ENCODE assay signal across 8 mouse cellular contexts in the genomic region with DNA sequence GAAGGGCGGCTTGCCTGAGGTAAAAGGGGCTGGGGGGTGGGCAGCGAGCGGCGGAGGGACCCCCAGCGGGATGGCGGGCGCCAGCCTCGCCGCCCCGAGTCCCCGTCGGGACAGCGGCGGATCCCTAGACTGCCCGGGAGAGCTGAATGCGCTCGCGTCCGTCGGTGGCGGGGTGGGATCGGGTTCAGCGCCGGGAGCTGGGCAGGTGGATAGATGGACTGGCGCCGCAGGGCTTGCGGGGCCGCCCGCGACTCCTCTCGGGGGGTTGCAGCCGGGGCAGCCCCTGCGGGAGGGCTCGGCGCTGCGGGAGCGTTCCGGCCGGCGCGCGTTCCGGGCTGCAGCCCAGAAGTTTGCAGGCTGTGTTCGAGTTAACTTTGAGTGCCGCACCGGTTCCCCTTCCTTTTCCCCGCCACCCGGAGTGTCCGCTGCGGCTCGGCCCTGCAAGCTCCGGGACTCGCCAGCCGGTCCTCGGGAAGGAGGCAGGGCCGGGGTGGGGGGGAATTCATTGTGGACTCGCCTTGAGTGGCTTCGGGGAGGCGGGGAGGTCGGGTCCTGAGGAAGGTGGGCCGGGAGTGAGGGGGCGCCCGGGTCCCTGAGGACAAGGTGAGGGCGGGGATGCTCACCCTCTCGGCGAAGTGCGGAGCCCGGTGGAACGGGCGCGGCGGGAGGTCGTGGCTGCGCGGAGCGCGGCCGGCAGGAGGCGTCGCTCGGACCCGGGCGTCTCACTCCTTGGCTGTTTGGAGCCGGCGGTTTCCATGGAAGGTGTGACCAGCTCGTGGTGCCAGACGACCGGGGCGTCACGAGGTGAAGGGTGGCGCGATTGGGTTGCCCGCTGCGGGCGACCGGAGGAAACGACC. TPM values are rescaled to one million over a fixed set of nuclear protein-coding genes. Genes with fewer than 3 reads are reported as not detected.
DNase-seq lines count a peak whose midpoint lies in the region; ATAC-seq lines count a peak whose summit lies in the region.

No protein-coding gene starts in this region.

- peak overlapping the region; percentile 73 for H3K4me2 ChIP-seq in embryonic facial prominence, embryonic 12.5 days (replicated peaks)
- peak overlapping the region; percentile 78 for H3K4me2 ChIP-seq in limb, embryonic 13.5 days (replicated peaks)
- H3K4me2 ChIP-seq in midbrain, embryonic 14.5 days (ENCODE audit: low read length), result peak overlapping the region; percentile 80

- under 1% methylated on average over 84 of the region's 97 CpGs for WGBS in embryonic facial prominence, embryonic 12.5 days
- under 1% methylated on average over 84 of the region's 97 CpGs for WGBS in limb, embryonic 13.5 days
- WGBS in midbrain, embryonic 14.5 days, result under 1% methylated on average over 95 of the region's 97 CpGs

- no peaks in the 10 kb centered on the region for H3K36me3 ChIP-seq in erythroblast, embryonic 14.5 days (ENCODE audit: control insufficient read depth)
- peaks cover 3% of the 10 kb centered on the region; the same call in 1 of the 2 replicates for H3K36me3 ChIP-seq in embryonic facial prominence, embryonic 12.5 days
- H3K36me3 ChIP-seq in limb, embryonic 13.5 days, result peaks cover 11% of the 10 kb centered on the region; the same call in 1 of the 2 replicates
- H3K36me3 ChIP-seq in midbrain, embryonic 14.5 days (ENCODE audit: control insufficient read depth, insufficient read depth, low read length), result 0 out of 2 replicates have a peak, but pooled peaks cover 4% of the 10 kb centered on the region

- H3K27me3 ChIP-seq in erythroblast, embryonic 14.5 days (ENCODE audit: control insufficient read depth), result peaks cover 30% of the 10 kb centered on the region
- H3K27me3 ChIP-seq in embryonic facial prominence, embryonic 12.5 days, result no peaks in the 10 kb centered on the region
- H3K27me3 ChIP-seq in limb, embryonic 13.5 days, result no peaks in the 10 kb centered on the region
- H3K27me3 ChIP-seq in midbrain, embryonic 14.5 days (ENCODE audit: control insufficient read depth, insufficient read depth, low read length), result no peaks in the 10 kb centered on the region

- peak overlapping the region; percentile 89 for H3K9ac ChIP-seq in embryonic facial prominence, embryonic 12.5 days
- peak overlapping the region; percentile 92 for H3K9ac ChIP-seq in limb, embryonic 13.5 days
- peak overlapping the region; percentile 90 for H3K9ac ChIP-seq in midbrain, embryonic 14.5 days (replicated peaks; ENCODE audit: low read length)

- peak; percentile 61 to 66 for DNase-seq in heart, adult 9 months (ENCODE audit: low spot score in 2 of 2)
- DNase-seq in kidney, adult 9 months, result peak; percentile 74
- peak; percentile 82 for DNase-seq in midbrain, embryonic 14.5 days
- peak; percentile 49 for DNase-seq in spleen, adult 12 weeks (ENCODE audit: low spot score)

- peak overlapping the region; percentile 97 for H3K27ac ChIP-seq in embryonic facial prominence, embryonic 12.5 days
- H3K27ac ChIP-seq in limb, embryonic 13.5 days, result peak overlapping the region; percentile 94
- H3K27ac ChIP-seq in midbrain, embryonic 14.5 days (replicated peaks; ENCODE audit: low read depth, low read length), result peak overlapping the region; percentile 99

- no peaks in the 10 kb centered on the region for H3K9me3 ChIP-seq in erythroblast, embryonic 14.5 days (ENCODE audit: control insufficient read depth, low read length)
- H3K9me3 ChIP-seq in embryonic facial prominence, embryonic 12.5 days, result no peaks in the 10 kb centered on the region
- no peaks in the 10 kb centered on the region for H3K9me3 ChIP-seq in limb, embryonic 13.5 days
- no peaks in the 10 kb centered on the region for H3K9me3 ChIP-seq in midbrain, embryonic 14.5 days (ENCODE audit: control insufficient read depth, low read length)

- ATAC-seq in erythroblast, adult 5-6 weeks (replicated peaks; ENCODE audit: low FRiP score, poor library complexity, severe bottlenecking), result no peak
- ATAC-seq in embryonic facial prominence, embryonic 12.5 days (ENCODE audit: insufficient number of reproducible peaks, insufficient read depth, low FRiP score, low TSS enrichment), result peak; percentile 71
- peak; percentile 46 for ATAC-seq in limb, embryonic 13.5 days (ENCODE audit: low FRiP score, low read depth)
- peak; percentile 46 for ATAC-seq in midbrain, embryonic 14.5 days (ENCODE audit: low FRiP score, low TSS enrichment)

- H3K4me1 ChIP-seq in erythroblast, embryonic 14.5 days (ENCODE audit: control insufficient read depth), result peaks cover 21% of the 10 kb centered on the region
- H3K4me1 ChIP-seq in embryonic facial prominence, embryonic 12.5 days, result peaks cover 6% of the 10 kb centered on the region; the same call in 1 of the 2 replicates
- H3K4me1 ChIP-seq in limb, embryonic 13.5 days, result peaks cover 6% of the 10 kb centered on the region
- H3K4me1 ChIP-seq in midbrain, embryonic 14.5 days (ENCODE audit: control insufficient read depth, insufficient read depth, low read length), result peaks cover 7% of the 10 kb centered on the region

- peak overlapping the region; percentile 86 for H3K4me3 ChIP-seq in erythroblast, embryonic 14.5 days (replicated peaks)
- peak overlapping the region; percentile 91 for H3K4me3 ChIP-seq in embryonic facial prominence, embryonic 12.5 days
- peak overlapping the region; percentile 77 for H3K4me3 ChIP-seq in limb, embryonic 13.5 days
- H3K4me3 ChIP-seq in midbrain, embryonic 14.5 days (replicated peaks; ENCODE audit: low read depth, low read length), result peak overlapping the region; percentile 90

RNA-seq across cellular contexts. Expression of a gene that starts 0.6 kb away (rescaled TPM):
- polyA plus RNA-seq in erythroblast, embryonic 14.5 days (2012), result 0.05 and 0.06 TPM in 2 replicates
- total RNA-seq in erythroblast, adult 5-6 weeks (2015; ENCODE audit: low replicate concordance), result 2.9 and 4.2 TPM in 2 replicates
- total RNA-seq in erythroblast, adult 5-6 weeks (2017; ENCODE audit: low replicate concordance), result 3.0 and 5.6 TPM in 2 replicates
- 34.8 and 37.8 TPM in 2 replicates for polyA plus RNA-seq in embryonic facial prominence, embryonic 12.5 days (2016; fragmentation: Nextera tagmentation; extraction: Ambion mirVana)
- polyA plus RNA-seq in limb, embryonic 13.5 days (2015; fragmentation: Nextera tagmentation; extraction: Ambion mirVana), result 33.4 and 35.3 TPM in 2 replicates
- polyA plus RNA-seq in midbrain, embryonic 14.5 days (2014; fragmentation: Nextera tagmentation; extraction: Ambion mirVana), result 23.2 and 31.8 TPM in 2 replicates

Comparison
In these comparisons a context has a peak if more than half of its experiments do, and no peak if none do; other contexts are left out.
1. RNA of a gene that starts 0.6 kb away (polyA plus RNA-seq): 34.8 to 37.8 TPM in embryonic facial prominence, embryonic 12.5 days, 33.4 to 35.3 TPM in limb, embryonic 13.5 days and 23.2 to 31.8 TPM in midbrain, embryonic 14.5 days; 0.05 to 0.06 TPM in erythroblast, embryonic 14.5 days; every median in the first group is over 10 times any median in the second.
2. Peak in every context shown above with its lines, with median percentiles within 50 percentile points of each other: H3K4me3 ChIP-seq, H3K27ac ChIP-seq, H3K4me2 ChIP-seq, H3K9ac ChIP-seq and DNase-seq.